Mouse (Mus musculus) c-Kit-negative CD71-positive TER-119-positive erythroid progenitor cells, embryonic 14.5 days (primary cell): ENCODE results near the gene Borcs7.
"Not testable (repeated sequence)": the region's sequence is repeated elsewhere in the genome, so short reads cannot be mapped to it uniquely, and the experiment has no call there.

ENCODE experiments used
- DNase-seq: peaks from one replicate; pipeline ENCODE4 v3.0.0-alpha.2; 2013; ENCODE audit warnings: low read depth, low spot score

Gene Borcs7

DNA sequence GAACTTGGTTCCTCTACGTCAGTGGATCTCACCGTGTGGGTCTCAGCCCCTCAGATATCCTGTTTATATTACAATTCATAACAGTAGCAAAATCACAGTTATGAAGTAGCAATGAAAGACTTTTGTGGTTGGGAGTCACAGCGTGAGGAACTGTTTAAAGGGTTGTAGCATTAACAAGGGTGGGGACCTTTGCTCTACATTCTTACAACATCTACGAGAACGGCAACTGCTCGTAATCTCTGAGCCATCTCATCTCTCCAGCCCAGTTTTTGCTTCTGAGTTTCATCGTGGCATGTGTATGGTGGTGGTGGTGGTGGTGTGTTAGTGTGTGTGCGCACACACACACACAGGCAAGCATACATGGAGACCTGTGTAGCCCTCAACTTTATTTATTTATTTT, 24.5 kb downstream of the Borcs7 start:
- no peak for DNase-seq

DNA sequence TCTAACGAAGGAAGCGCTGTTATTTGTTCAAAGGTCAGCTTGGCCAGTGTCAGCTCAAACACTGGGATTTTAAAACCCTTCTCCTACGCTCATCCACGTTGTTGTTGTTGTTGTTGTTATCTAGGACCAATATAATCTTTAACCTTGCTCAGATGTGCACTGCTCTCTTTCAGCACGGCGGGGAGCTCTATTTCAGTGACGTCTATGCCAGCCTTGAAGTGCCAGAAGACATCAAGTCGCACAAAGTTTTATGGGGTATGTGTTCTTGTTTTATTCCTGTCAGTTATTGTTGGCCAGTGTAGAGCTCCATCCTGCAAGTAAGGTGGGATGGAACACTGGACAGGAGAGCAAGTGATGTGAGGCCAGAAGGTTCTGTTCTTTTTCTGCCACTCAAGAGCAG, 25.3 kb downstream of the Borcs7 start:
- DNase-seq: no peak

DNA sequence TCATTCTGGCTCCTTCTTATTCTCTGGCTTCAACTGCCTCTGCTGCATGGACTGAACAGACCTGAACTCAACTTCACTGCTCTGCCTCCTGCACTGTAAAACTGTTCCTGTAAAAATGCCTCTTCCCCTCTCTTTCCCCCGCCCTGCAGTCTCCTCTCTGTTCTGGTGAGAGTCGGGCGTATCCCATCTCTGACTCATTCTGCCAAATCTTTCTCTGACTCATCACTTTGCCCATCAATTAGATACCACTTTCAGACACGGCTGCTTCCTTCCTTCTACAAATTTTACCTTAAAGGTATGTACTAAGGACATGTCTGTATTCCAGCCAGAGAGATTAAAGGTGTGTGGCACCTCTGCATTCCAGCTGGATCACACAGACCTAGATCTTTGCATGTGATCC, 28.4 kb downstream of the Borcs7 start:
- no peak for DNase-seq

DNA sequence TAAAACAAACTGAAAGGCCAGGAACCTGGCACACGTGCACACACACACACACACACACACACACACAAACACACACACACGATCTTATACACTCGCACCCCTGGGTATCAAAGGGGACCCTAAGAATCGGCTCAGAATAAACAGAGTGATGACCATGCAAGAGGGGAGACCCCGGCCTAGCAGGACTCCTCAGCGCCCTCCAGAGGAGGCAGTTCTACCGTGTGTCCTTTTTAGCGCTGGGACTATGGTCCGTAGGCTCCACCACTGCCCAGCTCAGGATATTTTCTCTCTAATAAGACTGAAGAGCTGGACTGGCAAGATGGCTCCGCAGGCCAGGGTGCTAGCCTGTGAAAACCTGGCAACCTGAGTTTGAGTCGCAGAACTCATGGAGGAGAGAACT, 34.7 kb downstream of the Borcs7 start:
- DNase-seq: no peak

DNA sequence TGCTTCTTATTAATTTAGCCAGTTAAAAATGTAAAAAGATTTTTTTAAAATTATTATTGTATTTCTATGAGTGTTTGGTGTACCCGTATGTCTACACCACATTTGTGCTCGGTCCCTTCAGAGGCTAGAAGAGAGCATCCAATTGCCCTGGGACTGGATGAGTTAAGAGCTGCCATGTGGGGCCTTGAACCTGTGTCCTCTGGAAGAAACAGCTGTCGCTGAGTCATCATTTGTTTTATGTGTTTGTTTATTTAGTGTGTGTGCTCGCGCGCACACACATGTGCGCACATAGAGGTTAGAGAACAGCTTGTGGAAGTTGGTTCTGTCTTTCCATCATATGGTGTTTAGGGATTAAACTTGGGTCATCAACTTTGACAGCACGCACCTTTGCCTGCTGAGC, 36.4 kb downstream of the Borcs7 start:
- DNase-seq: no peak

DNA sequence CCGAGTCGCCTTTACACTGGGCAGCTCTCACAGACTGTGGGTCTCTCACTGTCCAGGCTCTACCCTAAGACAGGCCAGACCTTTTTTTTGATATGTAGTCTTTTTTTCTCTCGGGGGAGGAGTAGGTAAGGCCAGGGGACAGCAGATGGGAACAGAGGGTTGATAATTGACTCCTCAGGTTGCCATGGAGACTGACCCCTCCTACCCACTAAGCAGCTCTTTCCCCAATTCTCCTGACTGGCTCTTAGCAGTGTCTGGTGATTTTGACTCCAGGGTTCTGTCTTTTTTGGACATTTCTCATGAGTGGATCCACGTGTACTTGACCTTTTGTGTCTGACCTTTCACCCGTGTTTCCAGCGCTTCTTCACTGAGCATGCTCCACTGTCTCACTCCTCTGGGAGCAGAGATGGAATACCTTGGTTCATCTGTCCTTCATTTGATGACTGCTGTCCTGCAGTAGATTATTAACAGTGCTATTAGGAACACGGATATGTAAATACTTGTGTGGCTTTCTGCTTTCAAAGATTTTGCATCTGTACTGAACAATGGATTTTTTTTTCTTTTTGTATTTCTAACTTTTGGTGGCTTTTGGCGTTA, 37.5 kb downstream of the Borcs7 start:
- DNase-seq: no peak

DNA sequence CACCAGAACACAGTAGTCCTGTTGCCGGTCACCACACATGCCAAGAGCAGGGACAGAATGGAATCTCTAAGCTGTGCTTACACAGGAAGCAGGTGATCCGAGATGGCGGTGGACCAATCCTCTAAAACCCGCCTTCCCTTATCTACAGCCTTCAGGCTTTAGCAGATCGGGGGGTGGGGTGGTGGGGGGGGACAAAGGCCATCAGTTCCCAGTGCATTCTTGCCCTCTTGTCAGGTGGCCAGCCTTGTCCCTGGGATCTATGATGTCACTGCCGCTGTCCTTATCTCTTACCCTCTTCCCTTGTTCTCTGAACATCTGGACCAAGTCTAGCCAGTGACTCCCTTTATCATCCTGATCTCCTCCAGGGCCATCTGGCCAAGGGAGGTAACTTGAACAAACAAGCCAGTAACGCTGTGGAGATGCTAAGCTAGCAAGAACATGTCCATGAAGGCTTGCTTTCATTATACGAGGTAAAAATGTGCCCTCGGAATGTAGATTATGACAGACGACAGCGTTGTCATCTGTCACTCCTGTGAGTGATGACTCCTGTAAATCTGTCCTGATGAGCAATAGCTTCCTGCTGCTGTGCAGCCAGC, 38.3 kb downstream of the Borcs7 start:
- no peak for DNase-seq

DNA sequence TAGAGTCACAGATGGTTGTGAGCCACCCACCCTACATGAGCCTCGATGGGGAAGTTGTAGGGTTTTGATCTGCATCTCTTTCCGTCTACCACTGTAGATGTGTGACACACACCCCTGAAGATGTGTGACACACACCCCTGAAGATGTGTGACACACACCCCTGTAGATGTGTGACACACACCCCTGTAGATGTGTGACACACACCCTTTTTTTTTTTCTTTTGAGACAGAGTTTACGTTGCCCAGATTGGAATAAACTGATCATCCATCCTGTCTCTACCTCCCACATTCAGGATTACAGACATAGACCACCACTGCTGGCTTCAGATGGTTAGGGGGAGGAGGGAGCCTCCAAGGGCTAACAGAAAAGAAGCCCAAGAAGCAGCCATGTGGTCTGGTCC, 39.2 kb downstream of the Borcs7 start:
- no peak for DNase-seq

DNA sequence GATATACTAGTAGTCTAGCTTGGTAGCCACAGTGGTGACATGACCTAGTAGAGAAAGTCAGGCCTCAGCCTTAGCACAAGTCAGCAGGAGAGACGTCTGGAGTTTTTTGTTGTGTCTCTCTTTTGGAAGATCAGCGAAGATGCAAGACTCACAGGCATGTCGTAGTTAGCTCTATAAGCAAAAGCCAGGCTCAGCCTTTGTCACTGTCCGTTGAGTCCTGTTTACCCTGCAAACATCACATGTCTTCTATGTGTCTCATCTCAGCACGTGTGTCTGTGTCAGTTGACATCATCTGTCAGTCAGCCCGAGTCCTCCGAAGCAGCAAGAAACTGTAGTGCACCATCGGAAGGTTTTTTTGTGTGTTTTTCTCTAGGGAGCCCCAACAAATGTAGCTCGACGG, 41.6 kb downstream of the Borcs7 start:
- no peak for DNase-seq

DNA sequence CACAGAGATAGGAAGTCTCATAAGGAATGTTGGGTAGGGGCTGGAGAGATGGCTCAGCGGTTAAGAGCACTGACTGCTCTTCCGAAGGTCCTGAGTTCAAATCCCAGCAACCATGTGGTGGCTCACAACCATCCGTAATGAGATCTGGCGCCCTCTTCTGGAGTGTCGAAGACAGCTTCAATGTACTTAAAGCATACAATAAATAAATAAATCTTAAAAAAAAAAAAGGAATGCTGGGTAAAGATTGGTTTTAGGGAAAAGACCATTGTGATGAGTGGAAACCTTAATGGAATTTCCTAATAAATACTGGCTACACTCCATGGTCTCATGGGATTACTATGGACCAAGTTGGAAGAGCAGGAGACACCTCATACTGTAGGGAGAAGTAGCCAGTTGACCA, 43.0 kb downstream of the Borcs7 start:
- not testable (repeated sequence) for DNase-seq

DNA sequence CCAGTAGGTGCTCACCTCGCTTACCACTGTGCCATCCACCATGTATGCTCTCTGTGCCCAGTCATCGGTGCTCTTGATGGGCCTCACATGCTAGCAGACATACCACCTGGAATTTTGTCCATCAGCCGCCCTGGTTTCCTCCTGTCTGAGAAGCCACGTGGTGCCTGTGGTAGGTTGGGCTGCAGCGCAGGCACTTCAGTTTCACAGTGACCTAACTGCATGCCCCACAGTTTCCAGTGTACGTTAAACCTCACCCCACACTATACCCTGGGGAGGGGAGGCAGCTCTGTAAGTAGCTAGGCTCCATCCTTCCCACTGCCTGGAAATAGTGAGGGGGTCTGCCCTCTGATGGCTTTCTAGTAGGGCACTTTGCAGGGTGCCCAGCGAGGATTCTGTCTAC, 43.9 kb downstream of the Borcs7 start:
- no peak for DNase-seq

DNA sequence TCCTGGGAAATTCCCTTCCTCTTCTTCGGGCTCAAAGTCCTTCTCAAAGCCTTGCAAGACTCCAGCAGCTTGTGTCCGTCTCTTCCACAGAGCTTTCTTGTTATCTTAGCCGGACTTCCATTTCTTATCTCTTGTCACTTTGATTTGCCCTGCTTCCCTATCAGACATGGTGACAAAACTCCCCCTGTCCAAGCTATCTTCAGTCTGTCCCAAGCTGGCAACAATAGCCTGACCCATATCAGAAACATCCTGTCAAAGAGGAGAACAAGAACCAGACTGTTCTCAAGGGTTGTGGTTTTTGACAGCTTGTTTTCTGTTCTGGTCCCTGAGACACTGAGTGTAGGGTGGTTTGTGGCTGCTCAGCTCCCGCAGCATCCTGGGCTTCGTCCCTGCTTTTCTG, 45.5 kb downstream of the Borcs7 start:
- DNase-seq: no peak

DNA sequence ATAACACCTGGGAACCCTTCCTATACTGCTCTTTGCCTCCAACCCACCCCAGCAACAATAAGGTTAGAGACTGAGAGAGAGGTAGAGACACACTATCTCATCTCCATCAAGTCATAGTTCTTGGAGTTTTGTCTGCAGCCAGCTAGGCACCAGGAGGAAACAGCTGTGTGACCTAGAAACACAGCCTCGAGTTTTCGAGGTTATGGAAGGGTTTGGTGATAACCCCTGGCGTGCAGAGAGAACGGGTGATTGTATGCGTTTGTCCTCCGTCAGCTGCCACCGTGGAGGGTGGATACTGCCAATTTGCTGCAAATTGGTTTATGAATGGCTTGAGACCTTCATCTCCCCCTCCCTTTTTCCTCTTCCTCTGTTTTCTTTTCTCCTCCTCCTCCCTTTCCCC, 47.4 kb downstream of the Borcs7 start:
- no peak for DNase-seq

DNA sequence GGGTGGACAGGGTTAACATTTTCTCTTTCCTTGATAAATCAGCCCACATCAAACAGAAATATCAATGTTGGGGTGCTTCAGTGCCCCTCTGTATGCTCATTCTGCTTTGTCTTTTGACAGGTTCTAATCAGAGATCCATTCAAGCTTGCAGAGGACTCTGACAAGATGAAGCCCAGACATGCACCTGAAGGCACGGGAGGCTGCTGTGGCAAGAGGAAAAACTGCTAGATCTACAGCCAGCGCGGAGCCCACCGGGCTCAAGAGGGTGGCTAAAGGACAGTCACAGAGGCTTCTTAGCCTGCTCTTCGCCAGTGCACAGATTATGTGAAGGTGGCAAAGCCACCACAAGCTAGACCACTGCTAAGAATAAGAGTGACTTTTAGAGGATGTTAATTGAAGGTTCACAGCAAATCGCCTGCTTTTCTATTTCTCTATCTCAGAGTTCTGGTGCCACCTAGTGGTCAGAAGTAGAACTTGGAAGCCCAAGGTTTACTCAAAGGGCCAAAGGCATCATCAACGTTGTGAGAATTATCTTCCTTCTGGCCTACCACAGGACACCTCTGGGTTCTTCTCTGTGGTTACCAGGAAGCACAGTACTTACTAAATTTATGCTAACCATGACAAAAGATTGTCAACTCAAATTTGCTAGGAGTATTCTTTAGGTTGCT, 50.8 kb downstream of the Borcs7 start:
- peak; percentile 54 for DNase-seq

DNA sequence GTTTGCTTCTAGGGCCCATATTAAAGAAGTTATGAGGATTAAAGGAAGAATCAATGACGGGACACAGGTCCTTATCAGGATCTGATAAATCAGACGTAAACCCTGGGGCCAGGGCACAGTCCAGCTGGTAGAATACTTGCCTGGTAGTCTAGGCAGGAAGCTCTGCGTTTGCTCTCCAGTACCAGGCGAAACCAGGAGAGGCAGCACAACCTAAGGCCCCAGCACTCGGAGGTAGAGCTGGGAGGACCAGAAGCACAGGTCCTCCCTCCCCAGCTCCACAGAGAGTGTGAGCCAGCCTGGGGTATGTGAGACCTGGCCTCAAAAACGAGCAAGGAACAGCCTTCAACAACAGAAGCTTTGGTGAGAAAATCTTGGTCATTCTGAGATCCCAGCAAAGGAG, 51.9 kb downstream of the Borcs7 start:
- no peak for DNase-seq

DNA sequence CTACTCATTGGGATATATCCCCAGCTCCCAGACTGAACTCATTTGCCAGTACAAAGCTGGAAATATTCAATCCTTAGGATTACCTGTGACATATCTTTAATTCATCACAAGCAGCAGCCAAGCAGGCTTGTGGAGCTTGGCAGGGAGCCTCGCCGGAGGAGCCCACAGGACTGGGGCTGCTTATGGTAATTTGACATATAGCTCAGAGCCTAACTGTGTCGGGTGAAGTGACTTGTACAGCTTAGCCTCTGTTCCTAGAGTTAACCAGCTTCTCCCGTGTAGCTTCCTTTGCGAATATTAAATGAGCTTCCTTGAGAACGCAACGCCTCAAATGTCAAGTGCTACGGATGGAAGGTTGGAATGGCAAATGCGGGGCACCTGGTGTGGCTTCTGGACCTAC, 55.0 kb downstream of the Borcs7 start:
- DNase-seq: no peak

DNA sequence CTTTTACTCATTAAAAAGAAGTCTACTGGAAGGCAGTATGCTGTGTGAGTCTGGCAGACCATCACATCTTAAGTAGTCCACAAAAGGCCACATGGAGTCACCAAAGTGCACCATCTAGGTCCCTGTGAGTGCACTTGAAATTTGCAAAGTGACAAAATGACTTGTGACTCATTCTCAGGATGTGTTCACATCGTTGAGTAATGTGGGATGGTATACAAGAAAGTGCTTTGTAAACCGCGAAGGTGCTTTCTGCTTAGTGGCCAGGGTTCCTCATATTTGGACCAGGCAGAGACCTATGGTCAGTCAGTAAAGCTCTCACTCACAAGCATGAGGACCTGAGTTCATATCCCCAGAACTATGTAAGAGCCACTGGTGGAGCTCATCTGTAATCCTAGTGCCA, 58.1 kb downstream of the Borcs7 start:
- no peak for DNase-seq

DNA sequence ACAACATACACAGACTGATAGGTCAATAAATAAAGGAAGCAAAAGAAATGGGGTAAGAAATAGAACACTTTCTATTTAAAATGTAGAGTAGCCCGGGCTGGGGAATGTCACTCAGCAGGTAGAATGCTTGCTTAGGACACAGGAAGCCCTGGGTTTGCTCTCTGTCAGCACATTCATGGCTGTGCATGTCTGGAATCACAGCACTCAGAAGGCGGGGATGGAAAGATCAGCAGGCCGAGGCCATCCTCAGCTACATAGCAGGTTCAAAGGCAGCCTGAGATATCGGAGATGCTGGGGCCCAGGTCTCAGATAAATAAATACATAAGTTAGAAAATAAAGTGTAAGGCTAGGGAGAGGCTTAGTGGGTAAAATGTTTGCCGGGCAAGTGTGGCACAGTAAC, 62.5 kb downstream of the Borcs7 start:
- DNase-seq: no peak
